Mouse (Mus musculus) embryonic stem cell, embryonic (primary cell): Measurements from ENCODE around the gene Acap1.

Experiments
- CTCF ChIA-PET, 4 experiments: fragments of 300-600 bp in 2 of 4; fragments of 350-600 bp in 2 of 4; sonication (Branson Sonifier 250); formaldehyde crosslinking; loops; one replicate each; lab custom pipeline; 2022; ENCODE audit warnings: inconsistent platforms in 2 of 4; lab: Charles Lee
- POLR2A ChIA-PET, 4 experiments: fragments of 300-600 bp in 2 of 4; fragments of 350-600 bp in 2 of 4; sonication (Branson Sonifier 250); formaldehyde crosslinking; loops; one replicate each; lab custom pipeline; 2022; ENCODE audit warnings: antibody characterized with exemption in 4 of 4, inconsistent platforms in 1 of 4; lab: Charles Lee

The Acap1 gene

DNA sequence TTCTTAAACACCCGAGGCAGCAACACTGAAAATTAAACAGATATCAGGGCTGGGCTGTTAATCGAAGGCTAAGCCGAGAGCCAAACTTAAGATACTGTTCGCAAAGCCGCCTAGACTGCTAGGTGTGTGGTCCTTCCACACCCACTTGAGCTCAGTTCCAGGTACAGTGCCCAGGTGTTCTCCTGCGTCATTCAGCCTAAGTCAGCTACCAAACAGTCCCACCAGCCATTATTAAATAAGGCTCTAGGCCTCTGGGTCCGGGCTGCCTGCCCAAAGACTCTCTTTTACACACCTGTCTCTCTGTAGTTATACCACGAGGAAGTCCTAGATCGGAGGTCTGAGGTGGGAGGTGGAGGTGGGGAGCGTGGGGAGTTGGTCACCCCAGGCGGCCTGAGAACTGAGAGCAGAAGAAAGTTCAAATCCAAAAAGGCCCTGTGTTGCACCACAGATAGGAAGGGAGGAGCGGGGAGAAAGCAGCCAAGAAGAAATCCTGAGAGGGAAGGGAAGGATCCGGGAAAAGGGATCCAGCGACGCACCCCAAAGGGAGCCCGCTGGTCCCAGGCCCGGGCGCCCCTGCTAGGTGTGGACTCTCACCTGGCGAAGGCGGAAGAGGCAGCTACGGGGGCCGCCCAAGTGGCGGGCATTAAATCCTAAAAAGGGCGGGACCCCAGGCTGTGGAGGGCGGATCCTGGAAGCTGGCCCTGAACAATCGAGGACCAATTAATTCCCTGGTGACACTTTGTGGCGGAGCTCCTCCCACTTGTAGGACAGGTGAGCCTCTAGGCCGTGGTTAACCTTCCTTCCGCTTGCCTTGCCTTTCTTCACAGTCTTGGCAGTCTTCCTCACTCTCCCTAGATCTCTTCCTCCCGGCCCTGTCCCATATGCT lies 37.0 kb downstream of the Acap1 start, which contains the start of gene Tnk1:
TSS of gene Tnk1 (minus strand) at position 618 of the 886 bp plus-strand sequence.
- ChIA-PET CTCF (interaction anchor here (0.6 to 1.5 kb wide), 11 partner anchors 19 to 634 kb away, joined by 3 to 9 read pairs (median 3); partner anchors contain the start of genes Nlgn2 (in 1 of the 4), Tmem102 (in 1 of the 4) and Tmem95 (in 1 of the 4)), POLR2A (interaction anchor here in 3 of 4 experiments (0.6 to 1.7 kb wide), 55 partner anchors 8 to 227 kb away, joined by 3 to 18 read pairs (median 4); partner anchors contain the start of genes Nlgn2 (in 3 of the 3), Tmem256 (in 3 of the 3), Fgf11 (in 2 of the 3) and Tmem95 (in 2 of the 3))

DNA sequence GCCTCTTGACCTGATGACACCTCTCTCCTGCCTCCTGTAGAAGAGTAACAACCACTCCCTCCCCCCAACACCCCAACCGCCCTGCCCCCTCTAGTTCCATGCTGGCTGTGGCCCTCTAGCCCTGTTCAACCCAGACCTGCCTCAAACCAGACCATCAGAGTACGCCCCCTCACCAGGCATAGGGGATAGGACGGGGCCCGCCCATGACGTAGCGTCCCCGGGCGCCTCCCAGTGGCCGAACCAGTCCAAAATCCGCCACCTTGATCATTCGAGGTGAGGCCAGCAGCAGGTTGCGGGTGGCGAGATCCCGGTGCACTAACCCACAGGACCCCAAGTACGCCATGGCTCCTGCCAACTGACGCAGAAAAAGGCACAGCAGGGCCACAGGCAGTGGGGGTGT lies 40.0 kb downstream of the Acap1 start:
- CTCF ChIA-PET: interaction anchor here in 2 of 4 experiments (0.8 to 2.0 kb wide), 3 partner anchors 25 to 382 kb away, joined by 5 to 8 read pairs (median 6); partner anchors contain the start of gene Kctd11 (in 1 of the 2)

DNA sequence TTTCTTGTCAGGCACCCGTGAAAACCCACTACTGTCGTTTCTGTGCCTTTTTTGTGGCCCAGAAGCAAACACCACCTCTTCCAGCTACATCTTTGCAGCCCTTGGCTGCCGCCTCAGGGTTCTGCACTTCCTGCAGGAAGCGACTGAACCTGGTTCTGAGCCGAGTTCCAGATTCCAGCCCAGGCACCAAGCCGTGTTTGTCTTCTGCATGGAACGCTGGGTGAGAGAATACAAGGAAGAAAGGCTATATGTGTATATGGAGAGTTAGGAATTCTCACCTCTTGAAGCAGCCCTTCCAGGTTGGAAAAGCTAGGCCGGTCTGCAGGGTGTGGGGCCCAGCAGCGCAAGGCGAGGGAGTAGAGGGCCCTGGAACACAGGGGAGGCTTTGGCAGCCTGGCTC lies 40.7 kb downstream of the Acap1 start:
- CTCF ChIA-PET: interaction anchor here in 2 of 4 experiments (0.8 to 2.0 kb wide), 5 partner anchors 17 to 49 kb away, joined by 3 to 8 read pairs (median 5); partner anchors contain the start of genes Kctd11 (in 1 of the 2), Nlgn2 (in 1 of the 2), Tmem102 (in 1 of the 2) and Tmem256 (in 1 of the 2)
- POLR2A ChIA-PET: interaction anchor here in 3 of 4 experiments (0.6 to 3.0 kb wide), 24 partner anchors 11 to 275 kb away, joined by 3 to 20 read pairs (median 4); partner anchors contain the start of genes Nlgn2 (in 3 of the 3), Tmem256 (in 3 of the 3), Tmem95 (in 3 of the 3) and Polr2a (in 2 of the 3)

More for the DNA sequence above, 40.0 kb downstream of the Acap1 start:
- POLR2A ChIA-PET: interaction anchor here in 3 of 4 experiments (0.6 to 3.0 kb wide), 12 partner anchors 10 to 276 kb away, joined by 3 to 20 read pairs (median 4); partner anchors contain the start of genes Nlgn2 (in 3 of the 3), Tmem256 (in 3 of the 3), Tmem95 (in 2 of the 3) and Polr2a (in 1 of the 3)

DNA sequence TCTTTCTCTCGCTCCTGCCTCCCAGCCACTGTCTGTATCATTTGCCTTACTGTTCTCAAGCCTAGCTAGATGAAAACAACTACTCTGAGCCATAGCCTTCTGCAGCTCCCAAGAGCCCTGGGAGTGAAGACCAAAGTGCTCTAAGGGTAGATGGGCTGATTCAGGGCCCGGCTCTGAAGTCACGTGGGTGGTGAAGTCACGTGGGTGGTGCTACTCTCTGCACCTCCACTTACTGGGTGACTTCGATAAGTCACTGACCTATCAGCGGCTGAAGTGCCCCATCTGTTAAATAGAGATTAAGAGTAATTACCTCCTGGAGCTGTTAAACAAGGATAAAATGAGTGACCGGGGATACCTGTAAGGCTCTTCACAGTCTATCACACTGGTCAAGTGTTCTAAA lies 41.3 kb downstream of the Acap1 start:
- ChIA-PET POLR2A (interaction anchor here (0.6 to 3.0 kb wide), 33 partner anchors 11 to 376 kb away, joined by 3 to 20 read pairs (median 4); partner anchors contain the start of genes Nlgn2 (in 3 of the 4), Tmem256 (in 3 of the 4), Tmem95 (in 3 of the 4) and Polr2a (in 2 of the 4)), CTCF (interaction anchor here in 3 of 4 experiments (0.6 to 2.0 kb wide), 7 partner anchors 16 to 296 kb away, joined by 3 to 8 read pairs (median 5); partner anchors contain the start of genes Kctd11 (in 1 of the 3), Nlgn2 (in 1 of the 3), Tmem102 (in 1 of the 3) and Tmem256 (in 1 of the 3))

DNA sequence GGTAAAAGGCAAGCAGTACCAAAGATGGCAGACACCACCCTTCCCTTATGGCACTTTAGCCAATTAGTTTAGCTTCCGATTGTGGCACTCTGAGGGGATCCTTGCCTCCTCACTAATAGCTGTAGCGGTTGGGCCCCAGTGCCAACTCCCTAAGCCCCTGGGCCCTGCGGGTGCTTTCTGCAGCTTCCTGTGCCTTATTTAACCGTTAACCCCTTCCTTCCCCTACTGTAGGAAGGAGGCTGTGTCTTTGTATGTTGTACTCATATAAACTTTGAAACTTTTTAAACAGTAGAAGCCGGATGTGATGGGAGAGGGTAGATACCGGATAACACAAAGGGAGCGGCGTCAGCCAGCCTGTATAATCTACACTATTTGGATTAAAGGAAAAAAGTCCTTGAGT lies 44.6 kb downstream of the Acap1 start:
- POLR2A ChIA-PET: interaction anchor here (0.5 to 4.5 kb wide), 12 partner anchors 12 to 169 kb away, joined by 3 to 23 read pairs (median 3); partner anchors contain the start of genes Nlgn2 (in 4 of the 4), Tmem256 (in 4 of the 4), 2810408A11Rik (in 1 of the 4) and Neurl4 (in 1 of the 4)
- CTCF ChIA-PET: interaction anchor here in 2 of 4 experiments (1.0 to 2.0 kb wide), 2 partner anchors 13 to 38 kb away, joined by 3 to 4 read pairs; partner anchors contain the start of genes Nlgn2 (in 1 of the 2) and Tmem256 (in 1 of the 2)

DNA sequence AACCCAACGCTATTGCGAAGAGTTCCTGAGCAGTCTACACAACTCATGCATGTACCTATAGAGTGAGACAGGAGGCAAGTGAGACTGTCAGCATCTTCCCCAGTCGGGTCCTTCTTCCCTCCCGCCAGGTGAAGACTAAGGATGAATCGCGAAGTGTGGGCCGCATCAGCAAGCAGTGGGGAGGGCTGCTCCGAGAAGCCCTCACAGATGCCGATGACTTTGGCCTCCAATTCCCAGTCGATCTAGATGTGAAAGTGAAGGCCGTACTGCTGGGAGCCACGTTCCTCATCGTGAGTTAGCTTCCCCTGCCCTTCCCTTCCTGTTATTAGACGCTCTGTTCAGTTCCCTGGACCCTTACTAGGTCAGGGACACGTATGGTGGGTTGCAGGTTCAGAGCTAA lies 45.5 kb downstream of the Acap1 start:
- ChIA-PET CTCF (interaction anchor here in 3 of 4 experiments (0.5 to 2.0 kb wide), 3 partner anchors 12 to 39 kb away, joined by 3 to 4 read pairs (median 3); partner anchors contain the start of genes Nlgn2 (in 1 of the 3) and Tmem256 (in 1 of the 3)), POLR2A (interaction anchor here in 2 of 4 experiments (1.0 to 4.5 kb wide), 6 partner anchors 11 to 51 kb away, joined by 3 to 23 read pairs (median 5); partner anchors contain the start of genes Nlgn2 (in 2 of the 2), Tmem256 (in 2 of the 2), 2810408A11Rik (in 1 of the 2) and Neurl4 (in 1 of the 2))

DNA sequence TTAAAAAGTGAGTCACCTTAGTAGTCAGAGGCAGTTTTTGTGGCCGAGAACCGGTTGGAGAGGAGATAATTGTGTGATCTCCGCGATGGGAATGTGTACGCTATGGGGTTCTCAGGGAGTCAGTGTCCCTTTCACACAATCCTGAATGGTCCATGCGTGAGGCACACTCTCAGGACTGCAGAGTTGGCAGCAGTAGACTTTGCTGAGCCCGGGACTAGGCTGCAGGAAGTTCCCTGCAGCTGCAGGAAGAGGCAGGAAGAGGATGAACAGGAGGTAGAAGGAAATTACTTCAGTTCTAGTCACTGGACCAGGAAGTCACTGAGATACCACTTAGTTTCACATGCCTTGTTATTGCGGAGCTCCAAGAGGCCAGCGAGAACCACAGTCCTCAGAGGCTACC lies 46.2 kb downstream of the Acap1 start:
- ChIA-PET CTCF (interaction anchor here in 2 of 4 experiments (0.5 to 2.0 kb wide), 2 partner anchors 12 to 22 kb away, joined by 3 to 4 read pairs; partner anchors contain the start of genes Nlgn2 (in 1 of the 2) and Tmem256 (in 1 of the 2)), POLR2A (interaction anchor here in 1 of 4 experiments (1.2 to 4.5 kb wide), 5 partner anchors 10 to 49 kb away, joined by 3 to 23 read pairs (median 4); partner anchors contain the start of genes Nlgn2 and Tmem256)

DNA sequence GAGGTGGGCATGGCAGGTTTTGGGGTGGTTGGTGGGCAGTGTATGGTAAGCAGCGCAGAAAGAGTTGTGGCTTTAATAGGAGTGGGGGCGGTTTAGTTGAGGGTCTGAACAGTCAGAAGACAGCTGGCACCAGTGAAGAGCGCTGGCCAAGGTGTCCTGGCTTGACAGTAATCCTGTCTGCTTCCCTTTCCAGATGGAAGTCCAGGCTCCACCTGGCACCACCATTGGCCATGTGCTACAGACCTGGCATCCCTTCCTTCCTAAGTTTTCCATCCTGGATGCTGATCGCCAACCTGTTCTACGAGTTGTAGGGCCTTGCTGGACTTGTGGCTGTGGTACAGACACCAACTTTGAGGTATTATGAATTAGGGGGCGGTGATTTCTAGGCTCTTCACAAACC lies 47.3 kb downstream of the Acap1 start:
- POLR2A ChIA-PET: interaction anchor here in 3 of 4 experiments (1.0 to 2.4 kb wide), 11 partner anchors 9 to 91 kb away, joined by 3 to 13 read pairs (median 5); partner anchors contain the start of genes Tmem256 (in 3 of the 3), Nlgn2 (in 2 of the 3), Eif5a (in 1 of the 3) and Tmem95 (in 1 of the 3)
- CTCF ChIA-PET: no interaction called here

DNA sequence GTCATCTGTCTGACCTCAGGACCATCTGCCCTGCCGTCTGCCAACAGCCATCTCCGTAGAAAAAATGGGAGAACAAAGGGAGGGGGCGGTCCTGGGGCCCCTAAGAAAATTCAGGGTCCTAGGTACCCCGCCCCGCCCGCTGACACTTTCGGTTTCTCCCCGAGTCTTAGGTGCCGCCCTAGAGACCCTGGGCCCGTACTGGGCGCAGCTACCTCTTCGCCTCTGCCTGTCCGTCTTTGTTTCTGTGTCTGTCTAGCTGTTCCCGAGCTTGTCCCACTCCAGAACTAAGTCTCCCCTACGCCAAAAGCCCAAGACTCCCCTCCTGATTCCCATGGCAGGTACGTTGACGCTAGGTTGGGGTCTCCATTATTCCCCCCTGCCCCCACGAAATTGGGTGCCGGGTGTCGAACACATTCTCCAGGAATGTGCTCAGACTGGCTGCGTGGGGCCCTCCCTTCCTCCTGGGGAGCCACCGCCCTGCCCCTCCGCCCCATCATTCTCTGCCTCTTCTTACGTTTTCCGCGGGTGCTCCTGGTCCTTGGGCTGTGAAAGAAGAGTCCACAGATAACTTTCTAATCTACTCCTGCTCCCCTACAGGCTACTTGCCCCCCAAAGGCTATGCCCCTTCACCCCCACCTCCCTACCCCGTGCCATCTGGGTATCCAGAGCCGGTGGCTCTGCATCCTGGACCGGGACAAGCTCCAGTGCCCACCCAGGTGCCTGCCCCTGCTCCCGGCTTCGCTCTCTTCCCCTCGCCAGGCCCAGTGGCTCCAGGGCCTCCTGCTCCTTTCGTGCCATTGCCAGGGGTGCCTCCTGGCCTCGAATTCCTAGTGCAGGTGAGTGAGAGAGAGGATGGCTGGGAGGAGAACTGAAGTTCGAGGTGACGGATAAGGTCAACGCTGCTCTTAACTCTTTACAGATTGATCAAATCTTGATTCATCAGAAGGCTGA lies 48.3 kb downstream of the Acap1 start:
- ChIA-PET CTCF (interaction anchor here in 2 of 4 experiments (0.6 to 1.2 kb wide), 4 partner anchors 9 to 42 kb away, joined by 3 to 4 read pairs (median 4); partner anchors contain the start of genes Nlgn2 (in 1 of the 2), Tmem102 (in 1 of the 2) and Tmem256 (in 1 of the 2)), POLR2A (interaction anchor here (0.6 to 2.4 kb wide), 16 partner anchors 8 to 174 kb away, joined by 3 to 13 read pairs (median 4); partner anchors contain the start of genes Tmem256 (in 4 of the 4), Nlgn2 (in 3 of the 4), Tnk1 (in 2 of the 4) and Eif5a (in 1 of the 4))

DNA sequence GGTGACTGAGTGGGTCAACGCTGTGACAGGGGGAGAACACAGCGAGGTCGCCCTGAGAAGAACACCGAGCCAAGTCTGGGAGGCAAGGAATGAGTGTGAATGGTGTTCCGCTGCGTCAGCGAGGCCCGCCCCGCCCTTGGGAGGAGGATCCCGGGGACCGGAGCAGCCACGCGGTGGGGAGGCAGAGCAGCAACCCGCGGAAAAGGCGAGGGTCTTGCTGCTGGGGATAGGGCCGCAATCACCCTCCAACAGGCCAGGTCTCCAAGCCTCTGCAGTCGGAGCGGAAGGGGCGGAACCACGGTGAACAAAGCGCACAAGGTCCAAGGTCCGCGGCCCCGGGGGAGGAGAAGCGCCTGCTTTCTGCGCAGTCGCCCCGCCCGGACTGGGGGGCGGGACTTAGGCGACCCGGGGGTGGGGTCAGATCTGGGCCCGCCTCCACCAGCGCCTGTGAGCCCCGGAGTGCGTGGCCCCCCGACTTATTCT lies 49.1 kb downstream of the Acap1 start, which contains the start of gene Plscr3:
TSS of gene Plscr3 (plus strand) at position 179 of the 483 bp plus-strand sequence.
- CTCF ChIA-PET: interaction anchor here in 1 of 4 experiments (0.6 to 1.0 kb wide), 2 partner anchors 17 to 40 kb away, joined by 3 to 4 read pairs; no protein-coding TSS in a partner anchor
- POLR2A ChIA-PET: interaction anchor here (0.9 to 2.4 kb wide), 11 partner anchors 8 to 89 kb away, joined by 3 to 13 read pairs (median 4); partner anchors contain the start of genes Tmem256 (in 4 of the 4), Nlgn2 (in 3 of the 4) and Tnk1 (in 2 of the 4)

DNA sequence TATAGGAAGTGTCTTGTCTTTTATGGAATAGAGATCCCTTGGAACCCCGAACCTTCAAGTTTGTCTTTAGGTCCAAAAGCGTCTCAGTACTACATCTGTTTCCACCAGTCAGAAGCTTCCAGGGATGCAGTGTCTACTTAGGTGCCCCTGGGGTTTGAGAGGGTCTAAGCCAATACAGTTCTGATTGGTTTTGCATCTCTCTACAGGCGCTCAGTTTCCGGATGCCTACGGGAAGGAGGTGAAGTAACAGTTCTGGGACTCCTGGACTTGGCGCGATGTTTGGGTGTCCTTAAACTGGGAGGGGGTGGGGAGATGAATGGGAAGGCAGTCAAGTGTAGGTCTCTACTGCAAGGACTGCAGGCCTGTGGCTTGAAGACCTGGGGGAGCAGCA lies 56.6 kb downstream of the Acap1 start:
- POLR2A ChIA-PET: interaction anchor here in 3 of 4 experiments (0.6 to 4.2 kb wide), 79 partner anchors 8 to 470 kb away, joined by 3 to 83 read pairs (median 9); partner anchors contain the start of genes Eif5a (in 3 of the 3), Tmem102 (in 3 of the 3), 2810408A11Rik (in 2 of the 3) and Ctdnep1 (in 2 of the 3)
- CTCF ChIA-PET: interaction anchor here in 2 of 4 experiments (1.1 to 1.9 kb wide), 10 partner anchors 8 to 363 kb away, joined by 3 to 16 read pairs (median 4); partner anchors contain the start of gene Tmem95 (in 1 of the 2)

DNA sequence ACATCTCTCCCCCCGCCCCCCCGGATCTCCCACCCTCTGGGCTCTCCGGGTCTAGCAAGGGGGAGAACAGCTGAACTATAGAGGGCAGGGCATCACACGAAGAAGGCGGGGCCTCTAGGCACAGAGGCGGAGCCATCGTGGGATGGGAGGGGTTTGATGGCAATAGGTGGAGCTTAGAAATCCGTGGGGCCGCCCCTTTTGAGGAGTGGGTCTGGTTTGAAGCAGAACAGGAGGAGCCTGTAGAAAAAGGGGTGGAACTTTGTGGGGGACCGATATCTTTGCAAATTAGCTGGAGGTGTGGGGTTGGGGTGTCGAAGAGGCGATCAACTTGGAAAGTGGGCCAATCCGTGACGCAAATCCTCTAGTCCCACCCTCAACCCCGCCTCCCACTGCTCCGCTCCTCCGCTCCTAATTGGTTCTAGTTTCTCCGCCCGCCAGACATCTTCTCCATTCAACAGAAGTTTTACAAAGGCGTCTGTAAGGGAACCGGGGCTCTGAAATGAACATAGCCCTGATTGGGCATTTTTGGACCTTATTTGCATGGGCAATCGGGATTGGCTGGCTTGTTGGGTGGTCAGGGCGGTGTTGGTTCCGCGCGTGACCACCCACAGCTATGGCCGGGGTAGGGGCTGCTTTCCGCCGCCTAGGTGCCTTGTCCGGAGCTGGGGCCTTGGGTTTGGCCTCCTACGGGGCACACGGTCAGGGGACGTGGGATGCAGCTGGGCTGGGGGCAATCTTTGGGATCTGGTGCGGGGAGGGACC lies 57.2 kb downstream of the Acap1 start, which contains the start of gene Tmem256:
TSS of gene Tmem256 (plus strand) at position 563 of the 762 bp plus-strand sequence.
- POLR2A ChIA-PET: interaction anchor here (0.6 to 4.2 kb wide), 128 partner anchors 9 to 809 kb away, joined by 3 to 83 read pairs (median 5); partner anchors contain the start of genes Eif5a (in 3 of the 4), Tmem102 (in 3 of the 4), Tnk1 (in 3 of the 4) and 2810408A11Rik (in 2 of the 4)
- CTCF ChIA-PET: interaction anchor here in 3 of 4 experiments (0.5 to 1.9 kb wide), 22 partner anchors 9 to 809 kb away, joined by 3 to 16 read pairs (median 4); partner anchors contain the start of genes 2810408A11Rik (in 1 of the 3), Fxr2 (in 1 of the 3), Neurl4 (in 1 of the 3) and Rnf167 (in 1 of the 3)

DNA sequence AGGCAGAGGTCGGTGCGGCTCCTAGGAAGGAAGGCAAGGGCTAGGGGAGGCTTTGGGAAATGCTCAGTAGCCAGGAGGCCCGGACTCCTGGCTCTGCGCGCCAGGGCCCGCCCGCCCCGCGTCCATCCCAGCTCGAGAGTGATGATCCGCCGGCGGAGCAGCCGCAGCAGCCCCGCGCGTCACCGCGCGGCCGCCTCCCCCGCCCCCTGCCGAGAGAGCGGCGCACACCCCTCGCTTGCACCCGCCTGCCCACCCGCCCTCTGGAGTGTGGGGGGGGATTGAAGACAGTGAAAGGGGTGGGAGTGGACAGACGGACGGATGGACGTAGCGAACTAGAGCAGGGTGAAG lies 57.8 kb downstream of the Acap1 start, which contains the start of gene Nlgn2:
TSS of gene Nlgn2 (minus strand) at position 181 of the 348 bp plus-strand sequence.
- POLR2A ChIA-PET: interaction anchor here (0.6 to 4.2 kb wide), 123 partner anchors 9 to 809 kb away, joined by 3 to 83 read pairs (median 5); partner anchors contain the start of genes Eif5a (in 3 of the 4), Tmem102 (in 3 of the 4), Tnk1 (in 3 of the 4) and 2810408A11Rik (in 2 of the 4)
- CTCF ChIA-PET: interaction anchor here in 2 of 4 experiments (0.6 to 1.9 kb wide), 24 partner anchors 9 to 809 kb away, joined by 3 to 16 read pairs (median 4); partner anchors contain the start of genes 2810408A11Rik (in 1 of the 2), Fxr2 (in 1 of the 2), Neurl4 (in 1 of the 2) and Rnf167 (in 1 of the 2)
